Mouse (Mus musculus) limb, embryonic 13.5 days (tissue): Measurements from ENCODE around the gene Tert. TPM values are rescaled to one million over a fixed set of nuclear protein-coding genes. Genes with fewer than 3 reads are reported as not detected.

Experiments used
- ATAC-seq: fragments of 200-750 bp; cut with Nextera tagmentation; 2 replicates; pipeline ENCODE4 v1.8.0; 2017; ENCODE audit warnings: low read depth, moderate number of reproducible peaks, moderate TSS enrichment; ENCODE audit not compliant: low FRiP score
- H3K27ac ChIP-seq: fragments of 300-500 bp; sonication (generic); 2 replicates; pipeline ENCODE4 v1.5.1; 2015; ENCODE audit warnings: inconsistent platforms, mild to moderate bottlenecking, moderate library complexity
- H3K27me3 ChIP-seq: fragments of 300-500 bp; sonication (generic); 2 replicates; pipeline ENCODE4 v1.6.1; 2015; ENCODE audit warnings: mild to moderate bottlenecking, inconsistent platforms
- H3K36me3 ChIP-seq: fragments of 300-500 bp; sonication (generic); 2 replicates; pipeline ENCODE4 v1.6.1; 2015; ENCODE audit warnings: inconsistent platforms, mild to moderate bottlenecking, moderate library complexity
- H3K4me1 ChIP-seq: fragments of 300-500 bp; sonication (generic); 2 replicates; pipeline ENCODE4 v1.6.1; 2015; ENCODE audit warnings: inconsistent platforms
- H3K4me2 ChIP-seq: fragments of 300-500 bp; sonication (generic); replicated peaks from 2 replicates; pipeline ENCODE4 v1.6.1; 2015; ENCODE audit warnings: inconsistent platforms, mild to moderate bottlenecking, moderate library complexity
- H3K4me3 ChIP-seq: fragments of 300-500 bp; sonication (generic); 2 replicates; pipeline ENCODE4 v1.5.1; 2015; ENCODE audit warnings: moderate library complexity, mild to moderate bottlenecking, inconsistent platforms
- H3K9ac ChIP-seq: fragments of 300-500 bp; sonication (generic); 2 replicates; pipeline ENCODE4 v1.6.1; 2015; ENCODE audit warnings: mild to moderate bottlenecking, inconsistent platforms
- H3K9me3 ChIP-seq: fragments of 300-500 bp; sonication (generic); 2 replicates; pipeline ENCODE4 v1.6.1; 2016; ENCODE audit warnings: inconsistent platforms
- WGBS: fragments of 180-500 bp; shearing (Covaris S2); methylation state at CpG from one replicate; pipeline ENCODE4 v1.1.7; 2015; 5-methylcytosine and 5-hydroxymethylcytosine counted together
- polyA plus RNA-seq: library from polyadenylated mRNA; unstranded; fragments of >200 nt; fragmentation: Nextera tagmentation; extraction: Ambion mirVana; gene quantifications from 2 replicates; pipeline ENCODE4 v1.2.1, GENCODE M21; 2015

Tert gene
- polyA plus RNA-seq, 1 experiment from 2014 or later: 10.6 TPM

GRCm38 (mm10) chr13:73628586-73629113 lies 1.9 kb downstream of the Tert start:
- WGBS: 91% methylated on average over 11 of the region's 11 CpGs
- no peak for ATAC-seq

DNA sequence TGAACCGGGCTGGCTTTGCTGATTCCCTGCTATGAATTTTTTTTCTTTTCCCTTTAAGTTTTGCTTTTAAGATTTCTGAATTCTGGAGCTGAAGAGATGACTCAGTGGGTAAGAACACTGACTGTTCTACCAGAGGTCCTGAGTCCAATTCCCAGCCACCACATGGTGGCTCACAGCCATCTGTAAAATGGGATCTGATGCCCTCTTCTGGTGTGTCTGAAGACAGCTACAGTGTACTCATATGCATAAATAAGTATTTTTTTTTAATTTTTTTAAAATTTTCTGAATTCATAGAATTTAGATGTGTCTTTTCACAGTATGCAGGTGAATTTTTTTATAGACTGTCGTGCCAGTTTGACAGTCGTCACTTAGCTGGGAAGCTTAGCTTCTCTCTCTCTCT lies 5.1 kb downstream of the Tert start:
- Histone ChIP-seq H3K4me3 (no peak overlapping the region), H3K36me3 (peaks cover 51% of the 10 kb centered on the region), H3K9me3 (no peaks in the 10 kb centered on the region), H3K9ac (no peak overlapping the region), H3K4me2 (no peak overlapping the region), H3K4me1 (peaks cover 33% of the 10 kb centered on the region), H3K27ac (no peak overlapping the region), H3K27me3 (no peaks in the 10 kb centered on the region)
- 92% methylated on average over 3 of the region's 3 CpGs for WGBS
- no peak for ATAC-seq

More at GRCm38 (mm10) chr13:73628586-73629113, 1.9 kb downstream of the Tert start:
- H3K27ac ChIP-seq: no peak overlapping the region
- no peak overlapping the region for H3K4me3 ChIP-seq
- H3K27me3 ChIP-seq: no peaks in the 10 kb centered on the region
- H3K9me3 ChIP-seq: no peaks in the 10 kb centered on the region
- H3K4me1 ChIP-seq: peaks cover 33% of the 10 kb centered on the region
- H3K4me2 ChIP-seq: peak overlapping the region; percentile 25; the same call in 1 of the 2 replicates
- H3K36me3 ChIP-seq: peaks cover 25% of the 10 kb centered on the region
- H3K9ac ChIP-seq: no peak overlapping the region

GRCm38 (mm10) chr13:73637826-73638225 lies 11.1 kb downstream of the Tert start:
- H3K27me3 ChIP-seq: no peaks in the 10 kb centered on the region
- no peak overlapping the region for H3K4me2 ChIP-seq
- no peak overlapping the region for H3K27ac ChIP-seq
- WGBS: 72% methylated on average over 6 of the region's 6 CpGs
- no peak for ATAC-seq
- no peaks in the 10 kb centered on the region for H3K9me3 ChIP-seq
- H3K9ac ChIP-seq: no peak overlapping the region
- no peak overlapping the region for H3K4me3 ChIP-seq
- H3K4me1 ChIP-seq: no peaks in the 10 kb centered on the region
- H3K36me3 ChIP-seq: peaks cover 58% of the 10 kb centered on the region

GRCm38 (mm10) chr13:73641296-73641695 lies 14.6 kb downstream of the Tert start:
- WGBS: 90% methylated on average over 4 of the region's 4 CpGs
- Histone ChIP-seq H3K4me1 (no peaks in the 10 kb centered on the region), H3K4me3 (no peak overlapping the region), H3K36me3 (peaks cover 58% of the 10 kb centered on the region), H3K9ac (no peak overlapping the region), H3K27ac (no peak overlapping the region), H3K27me3 (no peaks in the 10 kb centered on the region), H3K9me3 (no peaks in the 10 kb centered on the region), H3K4me2 (no peak overlapping the region)
- no peak for ATAC-seq

- Histone ChIP-seq H3K4me3 (no peak overlapping the region), H3K36me3 (peaks cover 75% of the 10 kb centered on the region), H3K4me2 (no peak overlapping the region), H3K9me3 (no peaks in the 10 kb centered on the region), H3K9ac (no peak overlapping the region), H3K27ac (no peak overlapping the region), H3K27me3 (no peaks in the 10 kb centered on the region), H3K4me1 (no peaks in the 10 kb centered on the region)
- no peak for ATAC-seq
- 38% methylated on average over 6 of the region's 6 CpGs for WGBS
These were observed 19.8 kb downstream of the Tert start for GRCm38 (mm10) chr13:73646397-73647087.

GRCm38 (mm10) chr13:73653266-73653665 lies 26.6 kb downstream of the Tert start:
- H3K27me3 ChIP-seq: no peaks in the 10 kb centered on the region
- no peak overlapping the region for H3K4me3 ChIP-seq
- no peaks in the 10 kb centered on the region for H3K4me1 ChIP-seq
- H3K4me2 ChIP-seq: no peak overlapping the region
- no peaks in the 10 kb centered on the region for H3K9me3 ChIP-seq
- no peak for ATAC-seq
- no peak overlapping the region for H3K27ac ChIP-seq
- H3K9ac ChIP-seq: no peak overlapping the region
- WGBS: 83% methylated on average over 3 of the region's 3 CpGs
- peaks cover 24% of the 10 kb centered on the region for H3K36me3 ChIP-seq

- WGBS: 77% methylated on average over 3 of the region's 3 CpGs
- Histone ChIP-seq H3K4me2 (no peak overlapping the region), H3K9me3 (no peaks in the 10 kb centered on the region), H3K9ac (no peak overlapping the region), H3K4me3 (no peak overlapping the region), H3K27me3 (no peaks in the 10 kb centered on the region), H3K27ac (no peak overlapping the region), H3K36me3 (peaks cover 7% of the 10 kb centered on the region), H3K4me1 (no peaks in the 10 kb centered on the region)
- ATAC-seq: no peak
These were observed 28.3 kb downstream of the Tert start for GRCm38 (mm10) chr13:73654976-73655375.

DNA sequence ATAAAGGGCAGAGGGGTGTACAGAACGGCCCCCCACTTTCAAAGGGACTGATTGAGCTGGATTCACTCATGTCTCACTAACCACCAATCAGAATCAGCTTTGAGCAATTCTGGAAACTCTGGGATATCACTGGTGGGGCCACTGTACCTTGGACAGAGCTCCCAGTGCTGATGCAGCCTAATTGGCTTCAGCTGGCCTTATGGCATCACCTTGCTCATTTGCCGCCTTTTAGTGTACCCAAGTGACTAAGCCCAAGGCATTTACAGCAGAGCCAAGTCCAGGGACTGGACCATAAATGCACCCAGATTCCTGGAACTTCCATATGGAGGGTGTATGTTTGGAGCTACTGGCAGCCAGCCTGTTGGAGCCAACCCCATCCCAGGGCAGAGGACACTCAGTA lies 32.2 kb downstream of the Tert start:
- no peak for ATAC-seq
- no peaks in the 10 kb centered on the region for H3K36me3 ChIP-seq
- no peak overlapping the region for H3K4me2 ChIP-seq
- H3K4me3 ChIP-seq: no peak overlapping the region
- H3K9me3 ChIP-seq: no peaks in the 10 kb centered on the region
- no peaks in the 10 kb centered on the region for H3K27me3 ChIP-seq
- H3K4me1 ChIP-seq: no peaks in the 10 kb centered on the region
- H3K27ac ChIP-seq: no peak overlapping the region
- WGBS: 33% methylated on average over 2 of the region's 2 CpGs
- no peak overlapping the region for H3K9ac ChIP-seq

GRCm38 (mm10) chr13:73660163-73660695 lies 33.5 kb downstream of the Tert start:
- Histone ChIP-seq H3K9ac (no peak overlapping the region), H3K9me3 (no peaks in the 10 kb centered on the region), H3K36me3 (no peaks in the 10 kb centered on the region), H3K4me2 (no peak overlapping the region), H3K27ac (no peak overlapping the region), H3K27me3 (no peaks in the 10 kb centered on the region), H3K4me3 (no peak overlapping the region), H3K4me1 (no peaks in the 10 kb centered on the region)
- WGBS: 81% methylated on average over 2 of the region's 2 CpGs
- no peak for ATAC-seq

- H3K9ac ChIP-seq: no peak overlapping the region
- no peaks in the 10 kb centered on the region for H3K36me3 ChIP-seq
- 90% methylated on average over 7 of the region's 7 CpGs for WGBS
- H3K4me3 ChIP-seq: no peak overlapping the region
- H3K27me3 ChIP-seq: peaks cover 3% of the 10 kb centered on the region; the same call in 1 of the 2 replicates
- no peak overlapping the region for H3K4me2 ChIP-seq
- no peaks in the 10 kb centered on the region for H3K4me1 ChIP-seq
- H3K27ac ChIP-seq: no peak overlapping the region
- no peaks in the 10 kb centered on the region for H3K9me3 ChIP-seq
- no peak for ATAC-seq
These were observed 48.5 kb downstream of the Tert start for GRCm38 (mm10) chr13:73675161-73675560.

GRCm38 (mm10) chr13:73677853-73678252 lies 51.1 kb downstream of the Tert start, which contains the start of gene Slc6a18:
Gene Slc6a18, minus strand, starts transcription at chr13:73678023.
- H3K36me3 ChIP-seq: no peaks in the 10 kb centered on the region
- no peak for ATAC-seq
- H3K4me3 ChIP-seq: no peak within 1 kb of the TSS
- no peaks in the 10 kb centered on the region for H3K27me3 ChIP-seq
- H3K27ac ChIP-seq: no peak within 1 kb of the TSS
- H3K4me1 ChIP-seq: no peaks in the 10 kb centered on the region
- no peaks in the 10 kb centered on the region for H3K9me3 ChIP-seq
- H3K4me2 ChIP-seq: no peak within 1 kb of the TSS
- H3K9ac ChIP-seq: no peak within 1 kb of the TSS
- WGBS: 83% methylated on average over 3 of the region's 3 CpGs

- ATAC-seq: no peak
- Histone ChIP-seq H3K4me1 (no peaks in the 10 kb centered on the region), H3K9ac (no peak overlapping the region), H3K4me2 (no peak overlapping the region), H3K27ac (no peak overlapping the region), H3K4me3 (no peak overlapping the region), H3K36me3 (no peaks in the 10 kb centered on the region), H3K27me3 (no peaks in the 10 kb centered on the region), H3K9me3 (no peaks in the 10 kb centered on the region)
- 59% methylated on average over 2 of the region's 2 CpGs for WGBS
These were observed 52.6 kb downstream of the Tert start for GRCm38 (mm10) chr13:73679311-73679710.
